Mouse (Mus musculus): ENCODE results near the gene Aff1.
A peak's percentile ranks its signal among the peaks of the same experiment; 100 is the strongest.

Aff1 gene

GRCm38 (mm10) chr5:103836148-103836784 lies 144.1 kb downstream of the Aff1 start:
- no peak for DNase-seq (ENCODE audit: low spot score)

GRCm38 (mm10) chr5:103838550-103839264 lies 146.5 kb downstream of the Aff1 start:
- DNase-seq (ENCODE audit: low spot score): no peak

- DNase-seq (ENCODE audit: low spot score): no peak
These were observed 147.1 kb downstream of the Aff1 start for GRCm38 (mm10) chr5:103839265-103839626.

- peak; percentile 37 for DNase-seq (ENCODE audit: low spot score)
These were observed 151.8 kb downstream of the Aff1 start for GRCm38 (mm10) chr5:103843938-103844337.

GRCm38 (mm10) chr5:103845418-103846153 lies 153.4 kb downstream of the Aff1 start:
- DNase-seq (ENCODE audit: low spot score): no peak

GRCm38 (mm10) chr5:103846154-103846551 lies 154.0 kb downstream of the Aff1 start:
- DNase-seq (ENCODE audit: low spot score): no peak

GRCm38 (mm10) chr5:103846609-103847008 lies 154.4 kb downstream of the Aff1 start:
- DNase-seq (ENCODE audit: low spot score): no peak

GRCm38 (mm10) chr5:103848546-103848945 lies 156.4 kb downstream of the Aff1 start:
- DNase-seq (ENCODE audit: low spot score): no peak

GRCm38 (mm10) chr5:103852756-103853549 lies 160.8 kb downstream of the Aff1 start:
- DNase-seq (ENCODE audit: low spot score): no peak

- no peak for DNase-seq (ENCODE audit: low spot score)
These were observed 162.1 kb downstream of the Aff1 start for GRCm38 (mm10) chr5:103854041-103854806.

- DNase-seq (ENCODE audit: low spot score): no peak
These were observed 162.6 kb downstream of the Aff1 start for GRCm38 (mm10) chr5:103854807-103855194.

- DNase-seq (ENCODE audit: low spot score): no peak
These were observed 163.5 kb downstream of the Aff1 start for GRCm38 (mm10) chr5:103855483-103856211.

- peak; percentile 30 for DNase-seq (ENCODE audit: low spot score)
These were observed 164.3 kb downstream of the Aff1 start for GRCm38 (mm10) chr5:103856286-103857009.

GRCm38 (mm10) chr5:103857151-103857550 lies 165.0 kb downstream of the Aff1 start:
- no peak for DNase-seq (ENCODE audit: low spot score)

- DNase-seq (ENCODE audit: low spot score): no peak
These were observed 168.4 kb downstream of the Aff1 start for GRCm38 (mm10) chr5:103860622-103861021.

- no peak for DNase-seq (ENCODE audit: low spot score)
These were observed 171.6 kb downstream of the Aff1 start for GRCm38 (mm10) chr5:103863759-103864158.

- no peak for DNase-seq (ENCODE audit: low spot score)
These were observed 197.6 kb downstream of the Aff1 start for GRCm38 (mm10) chr5:103889766-103890165.

- DNase-seq (ENCODE audit: low spot score): no peak
These were observed 206.1 kb downstream of the Aff1 start for GRCm38 (mm10) chr5:103898310-103898709.

Measured in left cerebral cortex, adult 11 months (tissue).